Mouse (Mus musculus): ENCODE results near the gene Mrps24. TPM values are rescaled to one million over a fixed set of nuclear protein-coding genes. Genes with fewer than 3 reads are reported as not detected.

The Mrps24 gene
- polyA plus RNA-seq, 1 experiment from 2014 or later, result 212 TPM

DNA sequence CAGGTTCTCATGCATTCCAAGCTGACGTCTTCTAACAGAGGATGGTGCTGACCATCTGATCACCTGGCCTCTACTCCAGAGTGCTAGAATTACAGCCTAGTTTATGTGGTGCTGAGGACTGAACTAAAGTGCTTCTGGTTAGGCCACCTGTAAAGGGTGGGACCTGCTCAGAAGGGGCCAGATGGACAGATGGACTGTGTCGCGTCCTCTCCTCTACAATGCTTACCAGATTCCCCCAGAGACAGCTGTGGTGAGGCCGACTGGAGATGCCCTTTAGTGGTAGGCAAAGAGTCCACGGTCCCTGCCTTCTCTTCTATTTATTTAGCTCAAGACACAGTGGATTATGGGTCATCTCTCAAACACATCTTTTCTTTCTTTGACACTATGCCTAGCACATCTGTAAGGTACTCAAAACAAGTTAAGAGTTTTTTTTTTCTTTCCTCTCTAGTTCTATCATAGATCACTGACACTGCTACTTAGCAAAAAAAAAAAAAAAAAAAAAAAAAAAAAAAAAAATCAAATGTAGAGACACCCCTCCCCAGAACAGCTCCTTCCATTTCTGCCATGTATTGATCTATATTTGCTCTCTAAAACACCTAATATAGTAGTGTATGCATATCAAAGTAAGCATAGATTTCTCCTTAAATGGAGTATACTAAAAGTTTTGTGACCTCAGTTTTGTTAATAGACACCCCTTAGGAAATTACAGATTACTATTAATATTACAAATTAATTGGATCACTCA lies 23.6 kb upstream of the Mrps24 start:
- Histone ChIP-seq H3K27ac (ENCODE audit: low read length) (no peak overlapping the region), H3K9me3 (ENCODE audit: low read length) (no peaks in the 10 kb centered on the region), H3K4me1 (ENCODE audit: insufficient read depth, low read length) (peaks cover 10% of the 10 kb centered on the region; the same call in 1 of the 2 replicates), H3K4me3 (ENCODE audit: low read length) (no peak overlapping the region), H3K4me2 (replicated peaks; ENCODE audit: low read depth, low read length) (no peak overlapping the region), H3K27me3 (ENCODE audit: insufficient read depth, low read length) (no peaks in the 10 kb centered on the region), H3K36me3 (ENCODE audit: insufficient read depth, low read length) (no peaks in the 10 kb centered on the region), H3K9ac (replicated peaks; ENCODE audit: low read length) (no peak overlapping the region)
- 78% methylated on average over 5 of the region's 5 CpGs for WGBS
- ATAC-seq (ENCODE audit: low FRiP score, low TSS enrichment), result no peak

GRCm38 (mm10) chr11:5737137-5737536 lies 21.7 kb upstream of the Mrps24 start:
- H3K9ac ChIP-seq (replicated peaks; ENCODE audit: low read length), result no peak overlapping the region
- H3K36me3 ChIP-seq (ENCODE audit: insufficient read depth, low read length), result no peaks in the 10 kb centered on the region
- H3K4me1 ChIP-seq (ENCODE audit: insufficient read depth, low read length), result peaks cover 10% of the 10 kb centered on the region; the same call in 1 of the 2 replicates
- no peak overlapping the region for H3K27ac ChIP-seq (ENCODE audit: low read length)
- H3K4me2 ChIP-seq (replicated peaks; ENCODE audit: low read depth, low read length), result no peak overlapping the region
- no peaks in the 10 kb centered on the region for H3K9me3 ChIP-seq (ENCODE audit: low read length)
- WGBS, result 84% methylated on average over 5 of the region's 5 CpGs
- no peaks in the 10 kb centered on the region for H3K27me3 ChIP-seq (ENCODE audit: insufficient read depth, low read length)
- ATAC-seq (ENCODE audit: low FRiP score, low TSS enrichment), result no peak
- H3K4me3 ChIP-seq (ENCODE audit: low read length), result no peak overlapping the region

DNA sequence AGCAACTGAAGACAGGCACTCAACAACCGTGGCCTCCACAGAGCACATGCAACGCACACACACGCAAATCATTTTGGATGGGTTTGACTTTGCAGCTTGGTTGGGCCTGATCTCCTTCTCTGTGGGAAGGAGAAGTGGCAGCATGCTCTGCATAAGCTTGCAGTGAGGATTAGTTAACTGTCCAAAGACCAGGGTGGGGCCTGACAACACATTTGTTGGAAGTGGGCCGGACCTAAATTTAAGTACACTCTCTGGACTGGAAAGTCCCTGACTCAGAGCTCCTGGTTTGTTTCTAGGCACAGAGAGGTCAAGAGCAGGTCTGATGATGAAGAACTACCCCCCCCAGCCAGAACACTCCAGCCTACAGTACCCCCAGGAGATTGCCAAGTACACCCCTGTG lies 18.8 kb upstream of the Mrps24 start:
- ATAC-seq (ENCODE audit: low FRiP score, low TSS enrichment), result no peak
- H3K27me3 ChIP-seq (ENCODE audit: insufficient read depth, low read length), result no peaks in the 10 kb centered on the region
- WGBS, result 78% methylated on average over 4 of the region's 4 CpGs
- no peak overlapping the region for H3K4me2 ChIP-seq (replicated peaks; ENCODE audit: low read depth, low read length)
- no peak overlapping the region for H3K9ac ChIP-seq (replicated peaks; ENCODE audit: low read length)
- no peak overlapping the region for H3K27ac ChIP-seq (ENCODE audit: low read length)
- no peak overlapping the region for H3K4me3 ChIP-seq (ENCODE audit: low read length)
- H3K4me1 ChIP-seq (ENCODE audit: insufficient read depth, low read length), result peaks cover 3% of the 10 kb centered on the region; the same call in 1 of the 2 replicates
- no peaks in the 10 kb centered on the region for H3K36me3 ChIP-seq (ENCODE audit: insufficient read depth, low read length)
- no peaks in the 10 kb centered on the region for H3K9me3 ChIP-seq (ENCODE audit: low read length)

DNA sequence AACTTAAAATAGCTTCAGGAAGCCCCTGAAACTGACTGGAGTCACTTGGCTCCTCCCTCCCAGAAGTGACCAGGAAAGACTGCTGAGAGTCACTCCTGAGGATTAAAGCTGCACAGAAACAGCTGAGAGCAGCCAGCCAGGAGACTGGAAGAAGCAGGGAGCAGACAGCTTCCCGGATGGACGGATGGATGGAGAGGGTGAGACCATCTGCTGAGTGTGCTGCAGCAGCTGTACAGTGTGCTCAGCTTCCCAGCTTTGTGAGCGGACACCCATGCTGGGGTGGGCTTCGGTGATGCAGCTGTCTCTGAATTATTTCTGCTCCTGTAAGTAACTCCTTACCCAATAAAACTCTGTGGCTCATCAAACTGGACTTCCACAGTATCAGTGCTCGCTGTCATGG lies 16.9 kb upstream of the Mrps24 start:
- 62% methylated on average over 5 of the region's 5 CpGs for WGBS
- H3K9me3 ChIP-seq (ENCODE audit: low read length), result no peaks in the 10 kb centered on the region
- no peak overlapping the region for H3K9ac ChIP-seq (replicated peaks; ENCODE audit: low read length)
- H3K4me2 ChIP-seq (replicated peaks; ENCODE audit: low read depth, low read length), result no peak overlapping the region
- no peaks in the 10 kb centered on the region for H3K4me1 ChIP-seq (ENCODE audit: insufficient read depth, low read length)
- ATAC-seq (ENCODE audit: low FRiP score, low TSS enrichment), result no peak
- no peak overlapping the region for H3K27ac ChIP-seq (ENCODE audit: low read length)
- H3K27me3 ChIP-seq (ENCODE audit: insufficient read depth, low read length), result no peaks in the 10 kb centered on the region
- H3K4me3 ChIP-seq (ENCODE audit: low read length), result no peak overlapping the region
- H3K36me3 ChIP-seq (ENCODE audit: insufficient read depth, low read length), result no peaks in the 10 kb centered on the region

GRCm38 (mm10) chr11:5729582-5729981 lies 14.1 kb upstream of the Mrps24 start:
- ATAC-seq (ENCODE audit: low FRiP score, low TSS enrichment), result no peak
- no peak overlapping the region for H3K4me3 ChIP-seq (ENCODE audit: low read length)
- H3K36me3 ChIP-seq (ENCODE audit: insufficient read depth, low read length), result peaks cover 2% of the 10 kb centered on the region; the same call in 1 of the 2 replicates
- no peak overlapping the region for H3K4me2 ChIP-seq (replicated peaks; ENCODE audit: low read depth, low read length)
- H3K27me3 ChIP-seq (ENCODE audit: insufficient read depth, low read length), result no peaks in the 10 kb centered on the region
- H3K9me3 ChIP-seq (ENCODE audit: low read length), result no peaks in the 10 kb centered on the region
- no peak overlapping the region for H3K9ac ChIP-seq (replicated peaks; ENCODE audit: low read length)
- WGBS, result 88% methylated on average over 9 of the region's 9 CpGs
- no peak overlapping the region for H3K27ac ChIP-seq (ENCODE audit: low read length)
- H3K4me1 ChIP-seq (ENCODE audit: insufficient read depth, low read length), result no peaks in the 10 kb centered on the region

GRCm38 (mm10) chr11:5718611-5719354 lies 3.3 kb upstream of the Mrps24 start:
- H3K36me3 ChIP-seq (ENCODE audit: insufficient read depth, low read length), result peaks cover 51% of the 10 kb centered on the region
- no peak overlapping the region for H3K4me2 ChIP-seq (replicated peaks; ENCODE audit: low read depth, low read length)
- no peak overlapping the region for H3K4me3 ChIP-seq (ENCODE audit: low read length)
- 92% methylated on average over 12 of the region's 12 CpGs for WGBS
- ATAC-seq (ENCODE audit: low FRiP score, low TSS enrichment), result no peak
- no peaks in the 10 kb centered on the region for H3K27me3 ChIP-seq (ENCODE audit: insufficient read depth, low read length)
- no peak overlapping the region for H3K9ac ChIP-seq (replicated peaks; ENCODE audit: low read length)
- no peaks in the 10 kb centered on the region for H3K4me1 ChIP-seq (ENCODE audit: insufficient read depth, low read length)
- H3K27ac ChIP-seq (ENCODE audit: low read length), result no peak overlapping the region
- no peaks in the 10 kb centered on the region for H3K9me3 ChIP-seq (ENCODE audit: low read length)

DNA sequence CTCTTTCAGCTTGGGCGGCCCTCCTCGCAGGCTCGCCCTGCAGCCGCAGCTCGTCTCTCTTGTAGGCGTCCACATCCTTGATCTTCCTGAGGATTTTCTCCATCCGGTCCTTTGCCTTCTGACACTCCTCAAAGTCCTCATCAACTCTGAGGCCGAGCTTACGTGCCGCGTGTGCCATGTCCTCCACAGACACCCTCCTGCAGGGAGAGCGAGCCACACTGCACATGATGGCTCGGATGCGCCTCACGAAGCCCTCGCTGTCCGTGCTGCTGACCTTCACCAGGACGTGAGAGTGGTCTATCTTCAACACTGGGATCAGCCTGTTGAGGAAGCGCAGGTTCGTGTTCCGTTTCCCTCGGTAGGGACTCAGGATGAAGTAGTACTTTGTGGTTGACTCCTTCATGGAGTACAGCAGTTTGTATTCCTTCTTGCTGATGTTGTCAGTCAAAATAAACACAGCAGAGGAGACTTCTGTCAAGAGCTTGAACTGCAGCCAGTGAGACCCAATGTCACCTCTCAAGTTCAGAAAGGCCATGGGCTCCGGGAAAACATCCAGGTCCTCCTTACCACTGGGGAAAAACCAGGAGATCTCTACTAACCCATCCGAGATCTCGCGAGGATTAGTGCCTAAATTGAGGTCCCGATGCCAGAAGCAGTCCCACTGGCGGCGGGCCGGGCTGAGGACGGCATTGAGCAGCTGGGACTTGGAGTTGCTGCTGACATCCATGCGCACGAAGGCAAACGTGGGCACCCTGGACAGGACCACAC lies 1.6 kb upstream of the Mrps24 start:
- no peak overlapping the region for H3K27ac ChIP-seq (ENCODE audit: low read length)
- H3K27me3 ChIP-seq (ENCODE audit: insufficient read depth, low read length), result no peaks in the 10 kb centered on the region
- no peak overlapping the region for H3K9ac ChIP-seq (replicated peaks; ENCODE audit: low read length)
- H3K36me3 ChIP-seq (ENCODE audit: insufficient read depth, low read length), result peaks cover 46% of the 10 kb centered on the region
- 93% methylated on average over 34 of the region's 34 CpGs for WGBS
- H3K9me3 ChIP-seq (ENCODE audit: low read length), result no peaks in the 10 kb centered on the region
- no peaks in the 10 kb centered on the region for H3K4me1 ChIP-seq (ENCODE audit: insufficient read depth, low read length)
- H3K4me2 ChIP-seq (replicated peaks; ENCODE audit: low read depth, low read length), result no peak overlapping the region
- ATAC-seq (ENCODE audit: low FRiP score, low TSS enrichment), result no peak
- no peak overlapping the region for H3K4me3 ChIP-seq (ENCODE audit: low read length)

- Histone ChIP-seq H3K27me3 (ENCODE audit: insufficient read depth, low read length) (no peaks in the 10 kb centered on the region), H3K9me3 (ENCODE audit: low read length) (no peaks in the 10 kb centered on the region), H3K4me3 (ENCODE audit: low read length) (no peak overlapping the region), H3K4me2 (replicated peaks; ENCODE audit: low read depth, low read length) (no peak overlapping the region), H3K4me1 (ENCODE audit: insufficient read depth, low read length) (no peaks in the 10 kb centered on the region), H3K9ac (replicated peaks; ENCODE audit: low read length) (no peak overlapping the region), H3K27ac (ENCODE audit: low read length) (no peak overlapping the region), H3K36me3 (ENCODE audit: insufficient read depth, low read length) (peaks cover 44% of the 10 kb centered on the region)
- no peak for ATAC-seq (ENCODE audit: low FRiP score, low TSS enrichment)
- WGBS, result 92% methylated on average over 11 of the region's 11 CpGs
These were observed 766 bp upstream of the Mrps24 start for GRCm38 (mm10) chr11:5716246-5716645.

- ATAC-seq (ENCODE audit: low FRiP score, low TSS enrichment), result no peak
- 89% methylated on average over 9 of the region's 9 CpGs for WGBS
These were observed 301 bp downstream of the Mrps24 start for GRCm38 (mm10) chr11:5715179-5715578.

More at GRCm38 (mm10) chr11:5715179-5715578, 301 bp downstream of the Mrps24 start:
- Histone ChIP-seq H3K4me3 (ENCODE audit: low read length) (no peak overlapping the region), H3K27ac (ENCODE audit: low read length) (no peak overlapping the region), H3K4me2 (replicated peaks; ENCODE audit: low read depth, low read length) (no peak overlapping the region), H3K9ac (replicated peaks; ENCODE audit: low read length) (no peak overlapping the region), H3K9me3 (ENCODE audit: low read length) (no peaks in the 10 kb centered on the region), H3K36me3 (ENCODE audit: insufficient read depth, low read length) (peaks cover 44% of the 10 kb centered on the region), H3K27me3 (ENCODE audit: insufficient read depth, low read length) (no peaks in the 10 kb centered on the region), H3K4me1 (ENCODE audit: insufficient read depth, low read length) (no peaks in the 10 kb centered on the region)

Data from kidney, embryonic 16.5 days (tissue).